Comparison of ENCODE assay signal across 12 mouse cellular contexts in genomic region chr3:146780241-146780640, GRCm38 (mm10).
"Had no signal": no experiment of that assay in that cellular context is flagged by ENCODE, and none has a peak within 500 bp of the region (broad histone marks: within the 10 kb centered on the region; RNA-seq: fewer than 3 reads in every experiment).

No protein-coding gene starts in this region.

- H3K27me3 ChIP-seq: limb, embryonic 12.5 days; midbrain, embryonic 12.5 days; stomach, embryonic 15.5 days had no signal

- H3K9ac ChIP-seq: liver, embryonic 14.5 days; midbrain, embryonic 12.5 days; stomach, embryonic 15.5 days had no signal

- H3K36me3 ChIP-seq: limb, embryonic 12.5 days; midbrain, embryonic 12.5 days; stomach, embryonic 15.5 days had no signal

- DNase-seq: kidney, adult 18-20 months; kidney, postnatal 10 days; kidney, postnatal 4 days; lung, adult 2 months; lung, postnatal 36 days; thymus, adult 2 months; thymus, postnatal 25 days had no signal

- H3K27ac ChIP-seq: liver, embryonic 14.5 days; midbrain, embryonic 12.5 days had no signal

- H3K4me3 ChIP-seq: midbrain, embryonic 12.5 days; myocyte; stomach, embryonic 15.5 days had no signal

- H3K9me3 ChIP-seq: limb, embryonic 12.5 days; midbrain, embryonic 12.5 days; stomach, embryonic 15.5 days had no signal
